Mouse (Mus musculus): ENCODE data around the gene Erc2. TPM values are rescaled to one million over a fixed set of nuclear protein-coding genes. Genes with fewer than 3 reads are reported as not detected.
A peak's percentile ranks its signal among the peaks of the same experiment; 100 is the strongest.

The Erc2 gene
- polyA plus RNA-seq, 1 experiment from 2014 or later, result 90.7 TPM

GRCm38 (mm10) chr14:27775367-27775766 is 153.1 kb downstream of the Erc2 start:
- WGBS, result 50% methylated on average over 5 of the region's 5 CpGs
- Histone ChIP-seq H3K9ac (replicated peaks; ENCODE audit: low read length) (no peak overlapping the region), H3K4me2 (ENCODE audit: low read length) (no peak overlapping the region), H3K36me3 (ENCODE audit: control insufficient read depth, insufficient read depth, low read length) (peaks cover 2% of the 10 kb centered on the region; the same call in 1 of the 2 replicates), H3K4me1 (ENCODE audit: control insufficient read depth, insufficient read depth, low read length) (peaks cover 4% of the 10 kb centered on the region; the same call in 1 of the 2 replicates), H3K27me3 (ENCODE audit: control insufficient read depth, insufficient read depth, low read length) (no peaks in the 10 kb centered on the region), H3K27ac (replicated peaks; ENCODE audit: low read depth, low read length) (no peak overlapping the region), H3K9me3 (ENCODE audit: control insufficient read depth, low read length) (no peaks in the 10 kb centered on the region), H3K4me3 (replicated peaks; ENCODE audit: low read depth, low read length) (no peak overlapping the region)
- DNase-seq, result peak; percentile 16
- no peak for ATAC-seq (ENCODE audit: low FRiP score, low TSS enrichment)

- Histone ChIP-seq H3K27me3 (ENCODE audit: control insufficient read depth, insufficient read depth, low read length) (no peaks in the 10 kb centered on the region), H3K4me2 (ENCODE audit: low read length) (no peak overlapping the region), H3K9me3 (ENCODE audit: control insufficient read depth, low read length) (no peaks in the 10 kb centered on the region), H3K27ac (replicated peaks; ENCODE audit: low read depth, low read length) (no peak overlapping the region), H3K4me3 (replicated peaks; ENCODE audit: low read depth, low read length) (no peak overlapping the region), H3K4me1 (ENCODE audit: control insufficient read depth, insufficient read depth, low read length) (peaks cover 4% of the 10 kb centered on the region; the same call in 1 of the 2 replicates), H3K9ac (replicated peaks; ENCODE audit: low read length) (no peak overlapping the region), H3K36me3 (ENCODE audit: control insufficient read depth, insufficient read depth, low read length) (peaks cover 2% of the 10 kb centered on the region; the same call in 1 of the 2 replicates)
- 62% methylated on average over 8 of the region's 8 CpGs for WGBS
- ATAC-seq (ENCODE audit: low FRiP score, low TSS enrichment), result no peak
- DNase-seq, result peak; percentile 8
Observed at GRCm38 (mm10) chr14:27778503-27778902, 156.3 kb downstream of the Erc2 start.

- no peak for DNase-seq
- H3K27ac ChIP-seq (replicated peaks; ENCODE audit: low read depth, low read length), result no peak overlapping the region
- no peak overlapping the region for H3K4me2 ChIP-seq (ENCODE audit: low read length)
- H3K9me3 ChIP-seq (ENCODE audit: control insufficient read depth, low read length), result no peaks in the 10 kb centered on the region
- H3K4me1 ChIP-seq (ENCODE audit: control insufficient read depth, insufficient read depth, low read length), result peaks cover 4% of the 10 kb centered on the region; the same call in 1 of the 2 replicates
- no peak overlapping the region for H3K4me3 ChIP-seq (replicated peaks; ENCODE audit: low read depth, low read length)
- peaks cover 2% of the 10 kb centered on the region; the same call in 1 of the 2 replicates for H3K36me3 ChIP-seq (ENCODE audit: control insufficient read depth, insufficient read depth, low read length)
- ATAC-seq (ENCODE audit: low FRiP score, low TSS enrichment), result no peak
- no peaks in the 10 kb centered on the region for H3K27me3 ChIP-seq (ENCODE audit: control insufficient read depth, insufficient read depth, low read length)
- WGBS, result 84% methylated on average over 2 of the region's 2 CpGs
- no peak overlapping the region for H3K9ac ChIP-seq (replicated peaks; ENCODE audit: low read length)
Observed at GRCm38 (mm10) chr14:27778982-27779701, 156.9 kb downstream of the Erc2 start.

GRCm38 (mm10) chr14:27781221-27781620 is 159.0 kb downstream of the Erc2 start:
- no peak overlapping the region for H3K4me3 ChIP-seq (replicated peaks; ENCODE audit: low read depth, low read length)
- 51% methylated on average over 1 of the region's 1 CpGs for WGBS
- H3K9ac ChIP-seq (replicated peaks; ENCODE audit: low read length), result no peak overlapping the region
- no peaks in the 10 kb centered on the region for H3K4me1 ChIP-seq (ENCODE audit: control insufficient read depth, insufficient read depth, low read length)
- no peak for ATAC-seq (ENCODE audit: low FRiP score, low TSS enrichment)
- H3K4me2 ChIP-seq (ENCODE audit: low read length), result no peak overlapping the region
- no peaks in the 10 kb centered on the region for H3K27me3 ChIP-seq (ENCODE audit: control insufficient read depth, insufficient read depth, low read length)
- no peak overlapping the region for H3K27ac ChIP-seq (replicated peaks; ENCODE audit: low read depth, low read length)
- no peak for DNase-seq
- peaks cover 2% of the 10 kb centered on the region; the same call in 1 of the 2 replicates for H3K36me3 ChIP-seq (ENCODE audit: control insufficient read depth, insufficient read depth, low read length)
- no peaks in the 10 kb centered on the region for H3K9me3 ChIP-seq (ENCODE audit: control insufficient read depth, low read length)

- WGBS, result 97% methylated on average over 4 of the region's 4 CpGs
- no peaks in the 10 kb centered on the region for H3K9me3 ChIP-seq (ENCODE audit: control insufficient read depth, low read length)
- H3K4me3 ChIP-seq (replicated peaks; ENCODE audit: low read depth, low read length), result no peak overlapping the region
- H3K27me3 ChIP-seq (ENCODE audit: control insufficient read depth, insufficient read depth, low read length), result no peaks in the 10 kb centered on the region
- no peak for ATAC-seq (ENCODE audit: low FRiP score, low TSS enrichment)
- DNase-seq, result no peak
- H3K4me2 ChIP-seq (ENCODE audit: low read length), result no peak overlapping the region
- no peaks in the 10 kb centered on the region for H3K36me3 ChIP-seq (ENCODE audit: control insufficient read depth, insufficient read depth, low read length)
- no peaks in the 10 kb centered on the region for H3K4me1 ChIP-seq (ENCODE audit: control insufficient read depth, insufficient read depth, low read length)
- H3K9ac ChIP-seq (replicated peaks; ENCODE audit: low read length), result no peak overlapping the region
- H3K27ac ChIP-seq (replicated peaks; ENCODE audit: low read depth, low read length), result no peak overlapping the region
Observed at GRCm38 (mm10) chr14:27784826-27785225, 162.6 kb downstream of the Erc2 start.

GRCm38 (mm10) chr14:27785562-27785961 is 163.3 kb downstream of the Erc2 start:
- no peaks in the 10 kb centered on the region for H3K9me3 ChIP-seq (ENCODE audit: control insufficient read depth, low read length)
- H3K9ac ChIP-seq (replicated peaks; ENCODE audit: low read length), result no peak overlapping the region
- ATAC-seq (ENCODE audit: low FRiP score, low TSS enrichment) (no peak), DNase-seq (no peak)
- H3K27me3 ChIP-seq (ENCODE audit: control insufficient read depth, insufficient read depth, low read length), result no peaks in the 10 kb centered on the region
- no peak overlapping the region for H3K27ac ChIP-seq (replicated peaks; ENCODE audit: low read depth, low read length)
- H3K4me1 ChIP-seq (ENCODE audit: control insufficient read depth, insufficient read depth, low read length), result no peaks in the 10 kb centered on the region
- H3K36me3 ChIP-seq (ENCODE audit: control insufficient read depth, insufficient read depth, low read length), result no peaks in the 10 kb centered on the region
- H3K4me3 ChIP-seq (replicated peaks; ENCODE audit: low read depth, low read length), result no peak overlapping the region
- no peak overlapping the region for H3K4me2 ChIP-seq (ENCODE audit: low read length)
- WGBS, result 96% methylated on average over 2 of the region's 2 CpGs

GRCm38 (mm10) chr14:27789066-27789898 is 167.1 kb downstream of the Erc2 start:
- Histone ChIP-seq H3K9ac (replicated peaks; ENCODE audit: low read length) (no peak overlapping the region), H3K36me3 (ENCODE audit: control insufficient read depth, insufficient read depth, low read length) (no peaks in the 10 kb centered on the region), H3K4me3 (replicated peaks; ENCODE audit: low read depth, low read length) (no peak overlapping the region), H3K9me3 (ENCODE audit: control insufficient read depth, low read length) (no peaks in the 10 kb centered on the region), H3K4me2 (ENCODE audit: low read length) (no peak overlapping the region), H3K27me3 (ENCODE audit: control insufficient read depth, insufficient read depth, low read length) (no peaks in the 10 kb centered on the region), H3K4me1 (ENCODE audit: control insufficient read depth, insufficient read depth, low read length) (no peaks in the 10 kb centered on the region), H3K27ac (replicated peaks; ENCODE audit: low read depth, low read length) (no peak overlapping the region)
- WGBS, result 82% methylated on average over 6 of the region's 6 CpGs
- ATAC-seq (ENCODE audit: low FRiP score, low TSS enrichment) (no peak), DNase-seq (no peak)

GRCm38 (mm10) chr14:27798184-27798934 is 176.1 kb downstream of the Erc2 start:
- Histone ChIP-seq H3K27ac (replicated peaks; ENCODE audit: low read depth, low read length) (0 out of 2 replicates have a peak overlapping the region, but pooled peaks have one; percentile 5), H3K9ac (replicated peaks; ENCODE audit: low read length) (no peak overlapping the region), H3K4me3 (replicated peaks; ENCODE audit: low read depth, low read length) (no peak overlapping the region), H3K36me3 (ENCODE audit: control insufficient read depth, insufficient read depth, low read length) (no peaks in the 10 kb centered on the region), H3K9me3 (ENCODE audit: control insufficient read depth, low read length) (no peaks in the 10 kb centered on the region), H3K4me2 (ENCODE audit: low read length) (no peak overlapping the region), H3K4me1 (ENCODE audit: control insufficient read depth, insufficient read depth, low read length) (peaks cover 3% of the 10 kb centered on the region; the same call in 1 of the 2 replicates), H3K27me3 (ENCODE audit: control insufficient read depth, insufficient read depth, low read length) (no peaks in the 10 kb centered on the region)
- ATAC-seq (ENCODE audit: low FRiP score, low TSS enrichment) (no peak), DNase-seq (no peak)
- 57% methylated on average over 11 of the region's 11 CpGs for WGBS

Data from midbrain, embryonic 14.5 days (tissue).